Mouse (Mus musculus): ENCODE measurements at regions not wholly inside any gene's neighbourhood (a gene's known extent, or its start where the extent isn't known, plus 50 kb on each side); places are given as distances from the start of the nearest gene placed in this dataset.

GRCm38 (mm10) chr4:131014301-131015081, 70.3 kb downstream of the Matn1 start:
- no peaks in the 10 kb centered on the region for H3K4me1 ChIP-seq (ENCODE audit: control insufficient read depth, insufficient read depth, low read length)
- TF ChIP-seq POLR2A (IDR thresholded peaks at IDR 0.05; ENCODE audit: low read depth, low read length) (no peak), CTCF (IDR thresholded peaks at IDR 0.05; ENCODE audit: borderline replicate concordance, insufficient read depth, low read length) (no peak)
- no peak overlapping the region for H3K27ac ChIP-seq (ENCODE audit: insufficient read depth, low read length)
- no peak overlapping the region for H3K4me3 ChIP-seq (ENCODE audit: insufficient read depth, low read length)

DNA sequence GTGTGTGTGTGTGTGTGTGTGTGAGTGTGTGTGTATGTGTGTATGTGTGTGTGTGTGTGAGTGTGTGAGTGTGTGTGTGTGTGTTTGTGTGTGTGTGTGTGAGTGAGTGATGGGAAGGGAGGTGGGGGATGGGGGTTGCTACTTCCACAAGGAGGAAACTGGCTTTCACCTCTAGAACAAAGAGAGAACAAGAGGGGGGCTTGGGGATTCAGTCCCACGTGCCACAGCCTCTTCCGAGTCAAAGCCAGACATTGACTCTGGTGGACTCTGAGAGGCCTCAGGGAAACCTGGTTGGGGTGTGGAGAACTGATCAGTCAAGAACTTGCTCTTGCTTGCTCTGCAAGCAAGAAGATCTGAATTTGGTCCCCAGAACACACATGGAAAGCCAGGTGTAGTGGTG, 71.0 kb downstream of the Matn1 start:
- Histone ChIP-seq H3K4me3 (ENCODE audit: insufficient read depth, low read length) (no peak overlapping the region), H3K27ac (ENCODE audit: insufficient read depth, low read length) (no peak overlapping the region), H3K4me1 (ENCODE audit: control insufficient read depth, insufficient read depth, low read length) (no peaks in the 10 kb centered on the region)
- no peak for TF ChIP-seq POLR2A (IDR thresholded peaks at IDR 0.05; ENCODE audit: low read depth, low read length)
- TF ChIP-seq CTCF (IDR thresholded peaks at IDR 0.05; ENCODE audit: borderline replicate concordance, insufficient read depth, low read length) = no peak

- H3K4me1 ChIP-seq (ENCODE audit: control insufficient read depth, insufficient read depth, low read length) = no peaks in the 10 kb centered on the region
- no peak overlapping the region for H3K4me3 ChIP-seq (ENCODE audit: insufficient read depth, low read length)
- H3K27ac ChIP-seq (ENCODE audit: insufficient read depth, low read length) = no peak overlapping the region
- no peak for TF ChIP-seq CTCF (IDR thresholded peaks at IDR 0.05; ENCODE audit: borderline replicate concordance, insufficient read depth, low read length)
- TF ChIP-seq POLR2A (IDR thresholded peaks at IDR 0.05; ENCODE audit: low read depth, low read length) = no peak
Observed at GRCm38 (mm10) chr4:131023601-131024000, 79.4 kb downstream of the Matn1 start.

DNA sequence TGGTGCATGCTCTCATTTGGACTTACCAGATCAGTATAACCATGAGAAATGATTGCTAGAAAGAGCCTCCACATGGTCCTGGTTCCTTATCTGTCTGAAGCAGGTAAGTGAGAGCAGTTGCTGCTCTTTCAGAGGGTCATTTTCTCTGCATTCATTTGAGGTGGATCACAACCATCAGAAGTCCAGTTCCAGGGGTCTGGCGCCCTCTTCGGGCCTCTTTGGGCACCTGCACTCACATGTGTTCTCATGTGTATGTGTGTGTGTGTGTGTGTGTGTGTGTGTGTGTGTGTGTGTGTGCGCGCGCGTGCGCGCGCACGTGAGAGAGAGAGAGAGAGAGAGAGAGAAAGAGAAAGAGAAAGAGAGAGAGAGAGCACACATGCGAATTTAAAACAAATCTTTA, 92.1 kb downstream of the Matn1 start:
- H3K27ac ChIP-seq (ENCODE audit: insufficient read depth, low read length) = no peak overlapping the region
- TF ChIP-seq POLR2A (IDR thresholded peaks at IDR 0.05; ENCODE audit: low read depth, low read length) (no peak), CTCF (IDR thresholded peaks at IDR 0.05; ENCODE audit: borderline replicate concordance, insufficient read depth, low read length) (no peak)
- H3K4me1 ChIP-seq (ENCODE audit: control insufficient read depth, insufficient read depth, low read length) = no peaks in the 10 kb centered on the region
- H3K4me3 ChIP-seq (ENCODE audit: insufficient read depth, low read length) = no peak overlapping the region

DNA sequence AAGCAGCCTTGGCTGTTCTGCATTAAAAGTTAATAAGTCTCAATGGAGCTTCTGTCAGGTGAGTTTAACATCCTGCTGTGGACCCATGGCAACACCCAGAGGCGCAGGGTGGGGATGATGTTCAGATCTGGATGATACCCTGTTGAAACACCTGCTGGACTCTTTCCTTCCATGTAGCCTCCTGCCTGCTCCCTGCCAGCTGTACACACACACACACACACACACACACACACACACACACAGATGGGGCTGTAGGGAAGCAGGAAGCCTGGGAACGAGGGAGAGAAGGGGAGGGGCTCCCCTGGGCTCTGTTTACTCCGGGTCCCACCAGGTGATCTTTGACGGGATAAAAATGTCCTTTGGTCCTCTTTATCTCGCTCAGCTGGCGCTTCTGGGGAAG, 93.0 kb downstream of the Matn1 start:
- TF ChIP-seq CTCF (IDR thresholded peaks at IDR 0.05; ENCODE audit: borderline replicate concordance, insufficient read depth, low read length) = no peak
- TF ChIP-seq POLR2A (IDR thresholded peaks at IDR 0.05; ENCODE audit: low read depth, low read length) = no peak
- Histone ChIP-seq H3K4me3 (ENCODE audit: insufficient read depth, low read length) (no peak overlapping the region), H3K27ac (ENCODE audit: insufficient read depth, low read length) (no peak overlapping the region), H3K4me1 (ENCODE audit: control insufficient read depth, insufficient read depth, low read length) (no peaks in the 10 kb centered on the region)

- no peak overlapping the region for H3K4me3 ChIP-seq (ENCODE audit: insufficient read depth, low read length)
- no peaks in the 10 kb centered on the region for H3K4me1 ChIP-seq (ENCODE audit: control insufficient read depth, insufficient read depth, low read length)
- H3K27ac ChIP-seq (ENCODE audit: insufficient read depth, low read length) = no peak overlapping the region
- TF ChIP-seq CTCF (IDR thresholded peaks at IDR 0.05; ENCODE audit: borderline replicate concordance, insufficient read depth, low read length) = no peak
- no peak for TF ChIP-seq POLR2A (IDR thresholded peaks at IDR 0.05; ENCODE audit: low read depth, low read length)
Observed at GRCm38 (mm10) chr4:131039686-131040085, 95.5 kb downstream of the Matn1 start.

DNA sequence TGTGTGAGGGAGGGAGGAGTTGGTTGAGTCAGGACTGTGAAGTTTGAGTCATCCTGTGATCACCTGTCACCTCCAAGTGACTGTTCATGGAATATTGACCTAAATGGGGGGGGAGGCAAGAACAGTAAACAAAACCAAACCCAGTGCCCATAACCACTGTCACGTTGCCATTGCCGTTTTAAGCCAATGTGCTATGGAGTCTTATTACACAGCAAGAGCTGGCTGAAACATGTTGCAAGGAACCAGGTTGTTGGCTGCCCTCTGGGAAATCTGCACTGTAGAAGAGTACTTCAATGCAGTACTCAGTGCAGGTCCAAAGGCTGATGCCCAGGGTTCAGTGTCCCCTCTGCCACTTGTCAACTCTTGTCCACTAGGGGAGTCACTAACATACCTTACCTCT, 97.0 kb downstream of the Matn1 start:
- Histone ChIP-seq H3K4me1 (ENCODE audit: control insufficient read depth, insufficient read depth, low read length) (no peaks in the 10 kb centered on the region), H3K4me3 (ENCODE audit: insufficient read depth, low read length) (no peak overlapping the region), H3K27ac (ENCODE audit: insufficient read depth, low read length) (no peak overlapping the region)
- TF ChIP-seq POLR2A (IDR thresholded peaks at IDR 0.05; ENCODE audit: low read depth, low read length) (no peak), CTCF (IDR thresholded peaks at IDR 0.05; ENCODE audit: borderline replicate concordance, insufficient read depth, low read length) (no peak)

GRCm38 (mm10) chr4:131046101-131046500, 101.9 kb downstream of the Matn1 start:
- no peak for TF ChIP-seq CTCF (IDR thresholded peaks at IDR 0.05; ENCODE audit: borderline replicate concordance, insufficient read depth, low read length)
- no peak for TF ChIP-seq POLR2A (IDR thresholded peaks at IDR 0.05; ENCODE audit: low read depth, low read length)
- H3K4me1 ChIP-seq (ENCODE audit: control insufficient read depth, insufficient read depth, low read length) = no peaks in the 10 kb centered on the region

GRCm38 (mm10) chr4:131046969-131047650, 102.9 kb downstream of the Matn1 start:
- no peak overlapping the region for H3K27ac ChIP-seq (ENCODE audit: insufficient read depth, low read length)
- TF ChIP-seq CTCF (IDR thresholded peaks at IDR 0.05; ENCODE audit: borderline replicate concordance, insufficient read depth, low read length) (no peak), POLR2A (IDR thresholded peaks at IDR 0.05; ENCODE audit: low read depth, low read length) (no peak)
- H3K4me1 ChIP-seq (ENCODE audit: control insufficient read depth, insufficient read depth, low read length) = no peaks in the 10 kb centered on the region
- no peak overlapping the region for H3K4me3 ChIP-seq (ENCODE audit: insufficient read depth, low read length)

More at GRCm38 (mm10) chr4:131046101-131046500, 101.9 kb downstream of the Matn1 start:
- H3K4me3 ChIP-seq (ENCODE audit: insufficient read depth, low read length) = no peak overlapping the region
- no peak overlapping the region for H3K27ac ChIP-seq (ENCODE audit: insufficient read depth, low read length)

- H3K4me3 ChIP-seq (ENCODE audit: insufficient read depth, low read length) = no peak overlapping the region
- no peak for TF ChIP-seq CTCF (IDR thresholded peaks at IDR 0.05; ENCODE audit: borderline replicate concordance, insufficient read depth, low read length)
- no peak for TF ChIP-seq POLR2A (IDR thresholded peaks at IDR 0.05; ENCODE audit: low read depth, low read length)
- no peak overlapping the region for H3K27ac ChIP-seq (ENCODE audit: insufficient read depth, low read length)
- no peaks in the 10 kb centered on the region for H3K4me1 ChIP-seq (ENCODE audit: control insufficient read depth, insufficient read depth, low read length)
Observed at GRCm38 (mm10) chr4:131056293-131056692, 112.1 kb downstream of the Matn1 start.

Data from embryonic fibroblast, embryonic 13.5 days (primary cell).